Mouse (Mus musculus) neural tube, embryonic 12.5 days (tissue): ENCODE data around the gene Cd200. TPM values are rescaled to one million over a fixed set of nuclear protein-coding genes. Genes with fewer than 3 reads are reported as not detected.

Experiments used
- ATAC-seq: fragments of 200-750 bp; cut with Nextera tagmentation; 2 replicates; pipeline ENCODE4 v1.8.0; 2017; ENCODE audit warnings: low read depth, mild to moderate bottlenecking, moderate TSS enrichment, moderate library complexity; ENCODE audit not compliant: low FRiP score
- H3K27ac ChIP-seq: fragments of 300-500 bp; sonication (generic); 2 replicates; pipeline ENCODE4 v1.5.1; 2016
- H3K27me3 ChIP-seq: fragments of 300-500 bp; sonication (generic); replicated peaks from 2 replicates; pipeline ENCODE4 v1.6.1; 2016; ENCODE audit warnings: mild to moderate bottlenecking
- H3K36me3 ChIP-seq: fragments of 300-500 bp; sonication (generic); 2 replicates; pipeline ENCODE4 v1.6.1; 2016; ENCODE audit warnings: mild to moderate bottlenecking
- H3K4me1 ChIP-seq: fragments of 300-500 bp; sonication (generic); 2 replicates; pipeline ENCODE4 v1.6.1; 2016
- H3K4me2 ChIP-seq: fragments of 300-500 bp; sonication (generic); replicated peaks from 2 replicates; pipeline ENCODE4 v1.6.1; 2016; ENCODE audit warnings: mild to moderate bottlenecking
- H3K4me3 ChIP-seq: fragments of 300-500 bp; sonication (generic); 2 replicates; pipeline ENCODE4 v1.5.1; 2016
- H3K9ac ChIP-seq: fragments of 300-500 bp; sonication (generic); 2 replicates; pipeline ENCODE4 v1.6.1; 2016; ENCODE audit warnings: mild to moderate bottlenecking
- H3K9me3 ChIP-seq: fragments of 300-500 bp; sonication (generic); 2 replicates; pipeline ENCODE4 v1.6.1; 2016; ENCODE audit warnings: mild to moderate bottlenecking
- WGBS: fragments of 180-500 bp; shearing (Covaris S2); methylation state at CpG from one replicate; pipeline ENCODE4 v1.1.7; 2016; 5-methylcytosine and 5-hydroxymethylcytosine counted together
- polyA plus RNA-seq: library from polyadenylated mRNA; unstranded; fragments of >200 nt; fragmentation: Nextera tagmentation; extraction: Ambion mirVana; gene quantifications from 2 replicates; pipeline ENCODE4 v1.2.1, GENCODE M21; 2016

The Cd200 gene
- polyA plus RNA-seq, 1 experiment from 2014 or later: 102 TPM

GRCm38 (mm10) chr16:45399411-45399810, 9.4 kb downstream of the Cd200 start:
- no peak for ATAC-seq
- H3K4me3 ChIP-seq: no peak overlapping the region
- 93% methylated on average over 3 of the region's 3 CpGs for WGBS
- H3K9me3 ChIP-seq: no peaks in the 10 kb centered on the region
- no peak overlapping the region for H3K9ac ChIP-seq
- no peaks in the 10 kb centered on the region for H3K27me3 ChIP-seq
- H3K4me2 ChIP-seq: no peak overlapping the region
- H3K36me3 ChIP-seq: peaks cover 4% of the 10 kb centered on the region
- H3K4me1 ChIP-seq: no peaks in the 10 kb centered on the region
- H3K27ac ChIP-seq: no peak overlapping the region

- peaks cover 7% of the 10 kb centered on the region for H3K36me3 ChIP-seq
- ATAC-seq: no peak
Measured at GRCm38 (mm10) chr16:45397440-45397839, 11.4 kb downstream of the Cd200 start.

GRCm38 (mm10) chr16:45392246-45392645, 16.6 kb downstream of the Cd200 start:
- Histone ChIP-seq H3K4me1 (no peaks in the 10 kb centered on the region), H3K9ac (no peak overlapping the region), H3K4me3 (no peak overlapping the region), H3K27me3 (no peaks in the 10 kb centered on the region), H3K4me2 (no peak overlapping the region), H3K9me3 (no peaks in the 10 kb centered on the region), H3K36me3 (peaks cover 7% of the 10 kb centered on the region), H3K27ac (no peak overlapping the region)
- 93% methylated on average over 6 of the region's 6 CpGs for WGBS
- no peak for ATAC-seq

More at GRCm38 (mm10) chr16:45397440-45397839, 11.4 kb downstream of the Cd200 start:
- Histone ChIP-seq H3K4me3 (no peak overlapping the region), H3K27me3 (no peaks in the 10 kb centered on the region), H3K4me2 (no peak overlapping the region), H3K4me1 (no peaks in the 10 kb centered on the region), H3K9ac (no peak overlapping the region), H3K27ac (no peak overlapping the region), H3K9me3 (no peaks in the 10 kb centered on the region)
- 80% methylated on average over 2 of the region's 2 CpGs for WGBS

GRCm38 (mm10) chr16:45391680-45392079, 17.2 kb downstream of the Cd200 start:
- H3K9me3 ChIP-seq: no peaks in the 10 kb centered on the region
- WGBS: 95% methylated on average over 3 of the region's 3 CpGs
- no peak for ATAC-seq
- H3K27me3 ChIP-seq: no peaks in the 10 kb centered on the region
- no peak overlapping the region for H3K4me3 ChIP-seq
- H3K27ac ChIP-seq: no peak overlapping the region
- H3K4me1 ChIP-seq: no peaks in the 10 kb centered on the region
- H3K4me2 ChIP-seq: no peak overlapping the region
- peaks cover 7% of the 10 kb centered on the region for H3K36me3 ChIP-seq
- no peak overlapping the region for H3K9ac ChIP-seq

- Histone ChIP-seq H3K4me3 (no peak overlapping the region), H3K9me3 (no peaks in the 10 kb centered on the region), H3K4me2 (no peak overlapping the region), H3K27me3 (no peaks in the 10 kb centered on the region), H3K36me3 (peaks cover 7% of the 10 kb centered on the region), H3K27ac (no peak overlapping the region), H3K4me1 (no peaks in the 10 kb centered on the region), H3K9ac (no peak overlapping the region)
- 84% methylated on average over 5 of the region's 5 CpGs for WGBS
- no peak for ATAC-seq
Measured at GRCm38 (mm10) chr16:45390286-45390956, 18.4 kb downstream of the Cd200 start.

GRCm38 (mm10) chr16:45389833-45390232, 19.0 kb downstream of the Cd200 start:
- H3K36me3 ChIP-seq: peaks cover 7% of the 10 kb centered on the region
- no peak overlapping the region for H3K4me3 ChIP-seq
- no peak overlapping the region for H3K4me2 ChIP-seq
- ATAC-seq: no peak
- no peaks in the 10 kb centered on the region for H3K9me3 ChIP-seq
- no peaks in the 10 kb centered on the region for H3K27me3 ChIP-seq
- no peaks in the 10 kb centered on the region for H3K4me1 ChIP-seq
- H3K9ac ChIP-seq: no peak overlapping the region
- H3K27ac ChIP-seq: no peak overlapping the region
- WGBS: 86% methylated on average over 2 of the region's 2 CpGs

- Histone ChIP-seq H3K4me2 (no peak overlapping the region), H3K36me3 (no peaks in the 10 kb centered on the region), H3K9me3 (no peaks in the 10 kb centered on the region), H3K27ac (no peak overlapping the region), H3K4me3 (no peak overlapping the region), H3K27me3 (no peaks in the 10 kb centered on the region), H3K9ac (no peak overlapping the region), H3K4me1 (no peaks in the 10 kb centered on the region)
- WGBS: 91% methylated on average over 2 of the region's 2 CpGs
- ATAC-seq: no peak
Measured at GRCm38 (mm10) chr16:45389041-45389440, 19.8 kb downstream of the Cd200 start.

- no peaks in the 10 kb centered on the region for H3K9me3 ChIP-seq
- WGBS: 77% methylated on average over 3 of the region's 3 CpGs
- no peaks in the 10 kb centered on the region for H3K27me3 ChIP-seq
- H3K9ac ChIP-seq: no peak overlapping the region
- no peaks in the 10 kb centered on the region for H3K4me1 ChIP-seq
- no peak overlapping the region for H3K27ac ChIP-seq
- H3K4me2 ChIP-seq: no peak overlapping the region
- peaks cover 3% of the 10 kb centered on the region for H3K36me3 ChIP-seq
- no peak for ATAC-seq
- no peak overlapping the region for H3K4me3 ChIP-seq
Measured at GRCm38 (mm10) chr16:45381811-45382210, 27.0 kb downstream of the Cd200 start.

GRCm38 (mm10) chr16:45378959-45379358, 29.9 kb downstream of the Cd200 start:
- no peak overlapping the region for H3K4me2 ChIP-seq
- H3K4me3 ChIP-seq: no peak overlapping the region
- no peaks in the 10 kb centered on the region for H3K4me1 ChIP-seq
- 83% methylated on average over 3 of the region's 3 CpGs for WGBS
- no peak for ATAC-seq
- no peak overlapping the region for H3K9ac ChIP-seq
- H3K27me3 ChIP-seq: no peaks in the 10 kb centered on the region
- peaks cover 3% of the 10 kb centered on the region for H3K36me3 ChIP-seq
- no peaks in the 10 kb centered on the region for H3K9me3 ChIP-seq
- no peak overlapping the region for H3K27ac ChIP-seq

- no peak overlapping the region for H3K9ac ChIP-seq
- H3K4me3 ChIP-seq: no peak overlapping the region
- H3K27ac ChIP-seq: no peak overlapping the region
- H3K27me3 ChIP-seq: no peaks in the 10 kb centered on the region
- H3K9me3 ChIP-seq: no peaks in the 10 kb centered on the region
- 93% methylated on average over 5 of the region's 5 CpGs for WGBS
- no peak for ATAC-seq
- no peak overlapping the region for H3K4me2 ChIP-seq
- no peaks in the 10 kb centered on the region for H3K4me1 ChIP-seq
- H3K36me3 ChIP-seq: peaks cover 3% of the 10 kb centered on the region
Measured at GRCm38 (mm10) chr16:45378147-45378943, 30.5 kb downstream of the Cd200 start.

- H3K4me1 ChIP-seq: no peaks in the 10 kb centered on the region
Measured at GRCm38 (mm10) chr16:45377332-45377731, 31.5 kb downstream of the Cd200 start.

GRCm38 (mm10) chr16:45376812-45377211, 32.0 kb downstream of the Cd200 start:
- H3K9ac ChIP-seq: no peak overlapping the region
- no peaks in the 10 kb centered on the region for H3K27me3 ChIP-seq
- no peaks in the 10 kb centered on the region for H3K9me3 ChIP-seq
- no peaks in the 10 kb centered on the region; the same call in none of the 2 replicates for H3K36me3 ChIP-seq
- no peaks in the 10 kb centered on the region for H3K4me1 ChIP-seq
- no peak overlapping the region for H3K4me3 ChIP-seq
- 65% methylated on average over 2 of the region's 2 CpGs for WGBS
- no peak overlapping the region for H3K27ac ChIP-seq
- H3K4me2 ChIP-seq: no peak overlapping the region
- no peak for ATAC-seq

More at GRCm38 (mm10) chr16:45377332-45377731, 31.5 kb downstream of the Cd200 start:
- H3K27me3 ChIP-seq: no peaks in the 10 kb centered on the region
- no peaks in the 10 kb centered on the region; the same call in none of the 2 replicates for H3K36me3 ChIP-seq
- no peak overlapping the region for H3K4me2 ChIP-seq
- no peaks in the 10 kb centered on the region for H3K9me3 ChIP-seq
- H3K27ac ChIP-seq: no peak overlapping the region
- H3K9ac ChIP-seq: no peak overlapping the region
- no peak overlapping the region for H3K4me3 ChIP-seq
- WGBS: 89% methylated on average over 4 of the region's 4 CpGs
- no peak for ATAC-seq
